Mouse (Mus musculus) intestine, embryonic 16.5 days (tissue): ENCODE measurements at regions not wholly inside any gene's neighbourhood (a gene's known extent, or its start where the extent isn't known, plus 50 kb on each side); places are given as distances from the start of the nearest gene placed in this dataset.

Experiments
- ATAC-seq: fragments of 200-750 bp; cut with Nextera tagmentation; 2 replicates; pipeline ENCODE4 v1.8.0; 2017; ENCODE audit warnings: moderate TSS enrichment, moderate library complexity
- H3K27ac ChIP-seq: fragments of 300-500 bp; sonication (generic); 2 replicates; pipeline ENCODE4 v1.5.1; 2014; ENCODE audit warnings: mild to moderate bottlenecking, low read length
- H3K27me3 ChIP-seq: fragments of 300-500 bp; sonication (generic); replicated peaks from 2 replicates; pipeline ENCODE4 v1.6.1; 2014; ENCODE audit warnings: low read length, control low read depth, mixed read lengths; ENCODE audit not compliant: control insufficient read depth, insufficient read depth
- H3K36me3 ChIP-seq: fragments of 300-500 bp; sonication (generic); 2 replicates; pipeline ENCODE4 v1.6.1; 2014; ENCODE audit warnings: low read length, control low read depth; ENCODE audit not compliant: control insufficient read depth, insufficient read depth
- H3K4me1 ChIP-seq: fragments of 300-500 bp; sonication (generic); 2 replicates; pipeline ENCODE4 v1.6.1; 2014; ENCODE audit warnings: low read length, control low read depth, mixed read lengths; ENCODE audit not compliant: control insufficient read depth, insufficient read depth
- H3K4me2 ChIP-seq: fragments of 300-500 bp; sonication (generic); 2 replicates; pipeline ENCODE4 v1.6.1; 2014; ENCODE audit warnings: low read depth, low read length, control low read depth
- H3K4me3 ChIP-seq: fragments of 300-500 bp; sonication (generic); 2 replicates; pipeline ENCODE4 v1.5.1; 2014; ENCODE audit warnings: mild to moderate bottlenecking, low read length
- H3K9ac ChIP-seq: fragments of 300-500 bp; sonication (generic); 2 replicates; pipeline ENCODE4 v1.6.1; 2014; ENCODE audit warnings: low read depth, low read length
- H3K9me3 ChIP-seq: fragments of 300-500 bp; sonication (generic); 2 replicates; pipeline ENCODE4 v1.6.1; 2016; ENCODE audit warnings: low read length, control low read depth; ENCODE audit not compliant: control insufficient read depth
- WGBS: fragments of 180-500 bp; shearing (Covaris S2); extraction: QIAGEN DNeasy Blood & Tissue Kit; methylation state at CpG from one replicate; pipeline ENCODE4 v1.1.7; 2014; 5-methylcytosine and 5-hydroxymethylcytosine counted together

- H3K27me3 ChIP-seq, result no peaks in the 10 kb centered on the region
- H3K36me3 ChIP-seq, result no peaks in the 10 kb centered on the region
- no peaks in the 10 kb centered on the region for H3K9me3 ChIP-seq
- H3K4me3 ChIP-seq, result no peak overlapping the region
- no peak overlapping the region for H3K9ac ChIP-seq
- no peaks in the 10 kb centered on the region for H3K4me1 ChIP-seq
- no peak overlapping the region for H3K27ac ChIP-seq
- 76% methylated on average over 2 of the region's 2 CpGs for WGBS
- no peak overlapping the region for H3K4me2 ChIP-seq
- ATAC-seq, result no peak
These were observed 379.4 kb downstream of the Zfp619 start for GRCm38 (mm10) chr7:39896918-39897317.

- H3K4me1 ChIP-seq, result no peaks in the 10 kb centered on the region
- no peak overlapping the region for H3K4me2 ChIP-seq
- no peak overlapping the region for H3K9ac ChIP-seq
- no peak overlapping the region for H3K27ac ChIP-seq
- ATAC-seq, result no peak
- no peaks in the 10 kb centered on the region for H3K9me3 ChIP-seq
- no peaks in the 10 kb centered on the region for H3K36me3 ChIP-seq
- no peaks in the 10 kb centered on the region for H3K27me3 ChIP-seq
- 87% methylated on average over 1 of the region's 1 CpGs for WGBS
- no peak overlapping the region for H3K4me3 ChIP-seq
These were observed 380.7 kb downstream of the Zfp619 start for GRCm38 (mm10) chr7:39898268-39898667.

- 68% methylated on average over 1 of the region's 1 CpGs for WGBS
- Histone ChIP-seq H3K36me3 (no peaks in the 10 kb centered on the region), H3K4me2 (no peak overlapping the region), H3K27me3 (no peaks in the 10 kb centered on the region), H3K9ac (no peak overlapping the region), H3K4me3 (no peak overlapping the region), H3K9me3 (no peaks in the 10 kb centered on the region), H3K4me1 (no peaks in the 10 kb centered on the region), H3K27ac (no peak overlapping the region)
- no peak for ATAC-seq
These were observed 416.4 kb downstream of the Zfp619 start for GRCm38 (mm10) chr7:39933946-39934345.

- no peak overlapping the region for H3K27ac ChIP-seq
- no peak for ATAC-seq
- H3K36me3 ChIP-seq, result no peaks in the 10 kb centered on the region
- no peak overlapping the region for H3K4me2 ChIP-seq
- no peak overlapping the region for H3K4me3 ChIP-seq
- no peaks in the 10 kb centered on the region for H3K4me1 ChIP-seq
- H3K9me3 ChIP-seq, result no peaks in the 10 kb centered on the region
- H3K9ac ChIP-seq, result no peak overlapping the region
- no peaks in the 10 kb centered on the region for H3K27me3 ChIP-seq
- WGBS, result 71% methylated on average over 4 of the region's 4 CpGs
These were observed 419.7 kb downstream of the Zfp619 start for GRCm38 (mm10) chr7:39937262-39937661.

- H3K4me2 ChIP-seq, result no peak overlapping the region
These were observed 424.8 kb downstream of the Zfp619 start for GRCm38 (mm10) chr7:39942262-39942900.

GRCm38 (mm10) chr7:39954110-39954509 is 436.5 kb downstream of the Zfp619 start:
- Histone ChIP-seq H3K4me2 (no peak overlapping the region), H3K9me3 (no peaks in the 10 kb centered on the region), H3K27me3 (no peaks in the 10 kb centered on the region), H3K4me3 (no peak overlapping the region), H3K36me3 (no peaks in the 10 kb centered on the region), H3K9ac (no peak overlapping the region), H3K27ac (no peak overlapping the region), H3K4me1 (no peaks in the 10 kb centered on the region)
- no peak for ATAC-seq
- 29% methylated on average over 7 of the region's 7 CpGs for WGBS

More at GRCm38 (mm10) chr7:39942262-39942900, 424.8 kb downstream of the Zfp619 start:
- no peak for ATAC-seq
- Histone ChIP-seq H3K27me3 (no peaks in the 10 kb centered on the region), H3K4me3 (no peak overlapping the region), H3K4me1 (no peaks in the 10 kb centered on the region), H3K27ac (no peak overlapping the region), H3K9me3 (no peaks in the 10 kb centered on the region), H3K36me3 (no peaks in the 10 kb centered on the region), H3K9ac (no peak overlapping the region)
- 57% methylated on average over 1 of the region's 1 CpGs for WGBS

GRCm38 (mm10) chr7:39954931-39955330 is 437.4 kb downstream of the Zfp619 start:
- Histone ChIP-seq H3K9ac (no peak overlapping the region), H3K9me3 (no peaks in the 10 kb centered on the region), H3K27ac (no peak overlapping the region), H3K4me1 (no peaks in the 10 kb centered on the region), H3K4me2 (no peak overlapping the region), H3K27me3 (no peaks in the 10 kb centered on the region), H3K4me3 (no peak overlapping the region), H3K36me3 (no peaks in the 10 kb centered on the region)
- no peak for ATAC-seq

- Histone ChIP-seq H3K4me2 (no peak overlapping the region), H3K36me3 (no peaks in the 10 kb centered on the region), H3K9ac (no peak overlapping the region), H3K4me1 (no peaks in the 10 kb centered on the region), H3K4me3 (no peak overlapping the region), H3K9me3 (no peaks in the 10 kb centered on the region), H3K27me3 (no peaks in the 10 kb centered on the region), H3K27ac (no peak overlapping the region)
- no peak for ATAC-seq
- WGBS, result 65% methylated on average over 2 of the region's 2 CpGs
These were observed 460.6 kb downstream of the Zfp619 start for GRCm38 (mm10) chr7:39978121-39978520.

GRCm38 (mm10) chr7:39981647-39982046 is 464.1 kb downstream of the Zfp619 start:
- H3K4me1 ChIP-seq, result no peaks in the 10 kb centered on the region
- H3K4me3 ChIP-seq, result no peak overlapping the region
- H3K9ac ChIP-seq, result no peak overlapping the region
- H3K27me3 ChIP-seq, result no peaks in the 10 kb centered on the region
- no peak overlapping the region for H3K27ac ChIP-seq
- WGBS, result 50% methylated on average over 4 of the region's 4 CpGs
- ATAC-seq, result no peak
- H3K4me2 ChIP-seq, result no peak overlapping the region
- no peaks in the 10 kb centered on the region for H3K9me3 ChIP-seq
- no peaks in the 10 kb centered on the region for H3K36me3 ChIP-seq
